ENCODE assay signal across 26 mouse cellular contexts in genomic region chr1:72218626-72219025, GRCm38 (mm10).
"Had no signal": no experiment of that assay in that cellular context is flagged by ENCODE, and none has a peak within 500 bp of the region (broad histone marks: within the 10 kb centered on the region; RNA-seq: fewer than 3 reads in every experiment).

No protein-coding gene starts in this region.

- ATAC-seq: hindbrain, embryonic 16.5 days; inflammation-experienced regulatory T-cells, adult 6 months had no signal

- DNase-seq: gastrocnemius, postnatal 10 days; gastrocnemius, postnatal 25 days; heart, adult 18-20 months; heart, postnatal 10 days; heart, postnatal 4 days; kidney, adult 11 months; kidney, adult 2 months; kidney, adult 9 months; kidney, postnatal 14 days; kidney, postnatal 36 days; layer of hippocampus, adult 9-11 months; layer of hippocampus, postnatal 36 days; left cerebral cortex, postnatal 4 days had no signal

- H3K27ac ChIP-seq: gastrocnemius, adult 2 months; heart, embryonic 10.5 days; hindbrain, embryonic 10.5 days; hindbrain, embryonic 12.5 days; hindbrain, embryonic 14.5 days; kidney, embryonic 15.5 days; kidney, postnatal 0 days; limb, embryonic 13.5 days; limb, embryonic 15.5 days had no signal

- H3K9ac ChIP-seq: heart, embryonic 12.5 days; hindbrain, embryonic 12.5 days; hindbrain, embryonic 14.5 days; kidney, embryonic 15.5 days; limb, embryonic 13.5 days; limb, embryonic 15.5 days had no signal

- H3K4me1 ChIP-seq: kidney, embryonic 15.5 days; limb, embryonic 13.5 days had no signal

- H3K4me2 ChIP-seq: heart, embryonic 12.5 days; hindbrain, embryonic 12.5 days; hindbrain, embryonic 14.5 days; kidney, embryonic 15.5 days; limb, embryonic 13.5 days; limb, embryonic 15.5 days; liver, embryonic 11.5 days had no signal

- H3K36me3 ChIP-seq: heart, embryonic 10.5 days; heart, embryonic 12.5 days; hindbrain, embryonic 10.5 days; hindbrain, embryonic 12.5 days; kidney, embryonic 15.5 days; limb, embryonic 13.5 days; limb, embryonic 15.5 days had no signal

- H3K4me3 ChIP-seq: gastrocnemius, adult 2 months; heart, embryonic 10.5 days; heart, embryonic 12.5 days; hindbrain, embryonic 10.5 days; hindbrain, embryonic 12.5 days; kidney, embryonic 15.5 days; limb, embryonic 13.5 days; limb, embryonic 15.5 days had no signal

- H3K9me3 ChIP-seq: heart, embryonic 10.5 days; heart, embryonic 12.5 days; hindbrain, embryonic 10.5 days; hindbrain, embryonic 12.5 days; kidney, embryonic 15.5 days; limb, embryonic 13.5 days; limb, embryonic 15.5 days had no signal
